Mouse (Mus musculus) adrenal gland, adult 8-10 months (tissue): ENCODE results near the gene Gm10024. TPM values are rescaled to one million over a fixed set of nuclear protein-coding genes. Genes with fewer than 3 reads are reported as not detected.
"Not testable (repeated sequence)": the region's sequence is repeated elsewhere in the genome, so short reads cannot be mapped to it uniquely, and the experiment has no call there.

Experiments used
- DNase-seq: peaks from one replicate; pipeline ENCODE4 v3.0.0; 2022
- total RNA-seq, 4 experiments: library from RNA; stranded (reverse); gene quantifications; 2 replicates each; pipeline ENCODE4 v1.2.4; 2022

The Gm10024 gene
- not detected for total RNA-seq

- DNase-seq: not testable (repeated sequence)
Measured at GRCm38 (mm10) chr10:77711157-77711556, at the start of gene Gm10024. TSS of gene Gm10024 (plus strand) at chr10:77711457.

- no peak for DNase-seq
Measured at GRCm38 (mm10) chr10:77663949-77664665, 47.1 kb upstream of the Gm10024 start.

GRCm38 (mm10) chr10:77666342-77666741, 44.9 kb upstream of the Gm10024 start:
- no peak for DNase-seq

GRCm38 (mm10) chr10:77667402-77667801, 43.9 kb upstream of the Gm10024 start:
- DNase-seq: no peak

- DNase-seq: no peak
Measured at GRCm38 (mm10) chr10:77670710-77671109, 40.5 kb upstream of the Gm10024 start.

- no peak for DNase-seq
Measured at GRCm38 (mm10) chr10:77671519-77671918, 39.7 kb upstream of the Gm10024 start.

- DNase-seq: no peak
Measured at GRCm38 (mm10) chr10:77673765-77674164, 37.5 kb upstream of the Gm10024 start.

GRCm38 (mm10) chr10:77677562-77677961, 33.7 kb upstream of the Gm10024 start:
- DNase-seq: no peak

GRCm38 (mm10) chr10:77682994-77683393, 28.3 kb upstream of the Gm10024 start:
- no peak for DNase-seq

GRCm38 (mm10) chr10:77684181-77684580, 27.1 kb upstream of the Gm10024 start:
- DNase-seq: no peak

- DNase-seq: no peak
Measured at GRCm38 (mm10) chr10:77685895-77686664, 25.2 kb upstream of the Gm10024 start, which contains the start of gene Tspear. TSS of gene Tspear (plus strand) at chr10:77686569.

- no peak for DNase-seq
Measured at GRCm38 (mm10) chr10:77687021-77687420, 24.2 kb upstream of the Gm10024 start.

- DNase-seq: not testable (repeated sequence)
Measured at GRCm38 (mm10) chr10:77690356-77690807, 20.9 kb upstream of the Gm10024 start, which contains the start of gene Gm19402. TSS of gene Gm19402 (minus strand) at chr10:77690757.

GRCm38 (mm10) chr10:77697133-77697532, 14.1 kb upstream of the Gm10024 start, which contains the start of gene Gm9508:
TSS of gene Gm9508 (minus strand) at chr10:77697233.
- no peak for DNase-seq

GRCm38 (mm10) chr10:77706326-77706725, 4.9 kb upstream of the Gm10024 start, which contains the start of gene Gm10272:
TSS of gene Gm10272 (plus strand) at chr10:77706626.
- no peak for DNase-seq

- no peak for DNase-seq
Measured at GRCm38 (mm10) chr10:77709831-77710230, 1.4 kb upstream of the Gm10024 start.

GRCm38 (mm10) chr10:77713734-77714133, 2.5 kb downstream of the Gm10024 start:
- no peak for DNase-seq

GRCm38 (mm10) chr10:77715507-77715906, 4.2 kb downstream of the Gm10024 start, which contains the start of gene Gm10142:
TSS of gene Gm10142 (plus strand) at chr10:77715807.
- DNase-seq: no peak

- not testable (repeated sequence) for DNase-seq
Measured at GRCm38 (mm10) chr10:77720299-77720698, 9.0 kb downstream of the Gm10024 start, which contains the start of gene Krtap12-1. TSS of gene Krtap12-1 (plus strand) at chr10:77720599.

GRCm38 (mm10) chr10:77724855-77725254, 13.6 kb downstream of the Gm10024 start:
- no peak for DNase-seq

GRCm38 (mm10) chr10:77726186-77726585, 14.9 kb downstream of the Gm10024 start, which contains the start of gene Gm10100:
TSS of gene Gm10100 (plus strand) at chr10:77726486.
- no peak for DNase-seq

GRCm38 (mm10) chr10:77728280-77728679, 17.0 kb downstream of the Gm10024 start:
- no peak for DNase-seq

- DNase-seq: no peak
Measured at GRCm38 (mm10) chr10:77729241-77729640, 18.0 kb downstream of the Gm10024 start.
